Mouse (Mus musculus) limb, embryonic 11.5 days (tissue): ENCODE measurements around the gene Ntn1. TPM values are rescaled to one million over a fixed set of nuclear protein-coding genes. Genes with fewer than 3 reads are reported as not detected.

ENCODE experiments used
- ATAC-seq: fragments of 200-750 bp; cut with Nextera tagmentation; 2 replicates; pipeline ENCODE4 v1.8.0; 2017; ENCODE audit warnings: low read depth; ENCODE audit not compliant: insufficient number of reproducible peaks, low FRiP score, low TSS enrichment
- DNase-seq: peaks from one replicate; pipeline ENCODE4 v3.0.0-alpha.2; 2015; ENCODE audit warnings: low spot score
- H3K27ac ChIP-seq: fragments of 300-500 bp; sonication (generic); replicated peaks from 2 replicates; pipeline ENCODE4 v1.5.1; 2014; ENCODE audit warnings: low read depth, mild to moderate bottlenecking, low read length
- H3K27me3 ChIP-seq: fragments of 300-500 bp; sonication (generic); 2 replicates; pipeline ENCODE4 v1.6.1; 2014; ENCODE audit warnings: mild to moderate bottlenecking, low read length, mixed read lengths; ENCODE audit not compliant: control insufficient read depth, insufficient read depth
- H3K36me3 ChIP-seq: fragments of 300-500 bp; sonication (generic); 2 replicates; pipeline ENCODE4 v1.6.1; 2014; ENCODE audit warnings: mild to moderate bottlenecking, low read length, moderate library complexity, mixed read lengths; ENCODE audit not compliant: control insufficient read depth, insufficient read depth
- H3K4me1 ChIP-seq: fragments of 300-500 bp; sonication (generic); 2 replicates; pipeline ENCODE4 v1.6.1; 2014; ENCODE audit warnings: low read length, mixed read lengths; ENCODE audit not compliant: control insufficient read depth, insufficient read depth
- H3K4me2 ChIP-seq: fragments of 300-500 bp; sonication (generic); 2 replicates; pipeline ENCODE4 v1.6.1; 2014; ENCODE audit warnings: low read depth, mild to moderate bottlenecking, moderate library complexity; ENCODE audit not compliant: severe bottlenecking
- H3K4me3 ChIP-seq: fragments of 300-500 bp; sonication (generic); 2 replicates; pipeline ENCODE4 v1.5.1; 2014; ENCODE audit warnings: low read depth, low read length
- H3K9ac ChIP-seq: fragments of 300-500 bp; sonication (generic); 2 replicates; pipeline ENCODE4 v1.6.1; 2014; ENCODE audit warnings: mild to moderate bottlenecking, low read length
- H3K9me3 ChIP-seq: fragments of 300-500 bp; sonication (generic); 2 replicates; pipeline ENCODE4 v1.6.1; 2016; ENCODE audit warnings: low read length; ENCODE audit not compliant: control insufficient read depth
- WGBS: fragments of 180-500 bp; shearing (Covaris S2); extraction: QIAGEN DNeasy Blood & Tissue Kit; methylation state at CpG from one replicate; pipeline ENCODE4 v1.1.7; 2014; 5-methylcytosine and 5-hydroxymethylcytosine counted together
- polyA plus RNA-seq: library from polyadenylated mRNA; unstranded; fragments of >200 nt; fragmentation: Nextera tagmentation; extraction: Ambion mirVana; gene quantifications from 2 replicates; pipeline ENCODE4 v1.2.1, GENCODE M21; 2014

Gene Ntn1
- polyA plus RNA-seq, 1 experiment from 2014 or later = 3.3 TPM

DNA sequence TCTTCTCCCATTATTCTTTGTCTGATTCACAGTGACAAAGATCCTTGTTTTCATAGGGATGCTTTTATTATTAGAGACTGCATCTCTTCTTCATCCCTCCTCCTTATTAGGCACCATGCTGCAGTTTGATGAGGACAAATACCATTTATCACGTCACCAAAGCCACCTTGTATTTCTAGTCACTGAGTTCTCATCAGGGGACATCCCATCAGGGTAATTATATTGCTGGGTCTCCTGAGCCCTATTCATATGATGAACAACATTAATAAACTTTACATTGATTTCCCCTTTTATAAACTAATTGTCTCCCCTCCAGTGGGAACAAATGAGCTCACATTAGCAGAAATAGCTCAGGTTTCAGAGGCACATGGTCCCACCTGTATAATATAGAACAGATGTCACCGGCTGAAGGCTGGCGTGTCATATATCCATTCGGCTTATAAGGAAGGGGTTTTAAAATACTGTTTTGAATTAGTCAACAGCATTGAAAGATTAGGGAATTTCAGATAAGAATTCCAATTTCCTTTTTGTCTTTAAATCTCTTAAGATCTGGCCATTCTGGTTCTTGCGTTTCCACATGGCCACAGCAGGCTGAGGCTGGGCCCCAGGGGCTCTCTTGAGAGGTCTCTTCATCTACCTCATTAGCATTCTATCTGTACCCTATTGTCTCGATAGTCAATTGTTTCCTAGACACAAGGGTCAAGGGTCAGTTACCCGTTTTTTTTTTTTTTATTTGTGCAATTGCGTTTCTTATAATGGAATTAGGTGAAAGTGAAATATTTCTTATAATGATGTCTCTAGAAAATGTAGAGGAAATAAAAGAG is 25.1 kb upstream of the Ntn1 start:
- no peak overlapping the region for H3K27ac ChIP-seq
- H3K36me3 ChIP-seq = no peaks in the 10 kb centered on the region
- H3K27me3 ChIP-seq = no peaks in the 10 kb centered on the region
- 17% methylated on average over 8 of the region's 8 CpGs for WGBS
- peak; percentile 60; the same call in 1 of the 2 replicates for ATAC-seq
- H3K4me3 ChIP-seq = no peak overlapping the region
- no peak overlapping the region for H3K9ac ChIP-seq
- H3K4me1 ChIP-seq = peaks cover 12% of the 10 kb centered on the region
- H3K9me3 ChIP-seq = no peaks in the 10 kb centered on the region
- peak; percentile 47 for DNase-seq
- H3K4me2 ChIP-seq = no peak overlapping the region

GRCm38 (mm10) chr11:68417831-68418230 is 17.2 kb upstream of the Ntn1 start:
- no peaks in the 10 kb centered on the region for H3K36me3 ChIP-seq
- 54% methylated on average over 9 of the region's 9 CpGs for WGBS
- H3K27ac ChIP-seq = no peak overlapping the region
- DNase-seq (peak; percentile 51), ATAC-seq (no peak)
- no peaks in the 10 kb centered on the region for H3K9me3 ChIP-seq
- H3K9ac ChIP-seq = no peak overlapping the region
- no peak overlapping the region for H3K4me2 ChIP-seq
- no peak overlapping the region for H3K4me3 ChIP-seq
- no peaks in the 10 kb centered on the region for H3K27me3 ChIP-seq
- H3K4me1 ChIP-seq = no peaks in the 10 kb centered on the region

DNA sequence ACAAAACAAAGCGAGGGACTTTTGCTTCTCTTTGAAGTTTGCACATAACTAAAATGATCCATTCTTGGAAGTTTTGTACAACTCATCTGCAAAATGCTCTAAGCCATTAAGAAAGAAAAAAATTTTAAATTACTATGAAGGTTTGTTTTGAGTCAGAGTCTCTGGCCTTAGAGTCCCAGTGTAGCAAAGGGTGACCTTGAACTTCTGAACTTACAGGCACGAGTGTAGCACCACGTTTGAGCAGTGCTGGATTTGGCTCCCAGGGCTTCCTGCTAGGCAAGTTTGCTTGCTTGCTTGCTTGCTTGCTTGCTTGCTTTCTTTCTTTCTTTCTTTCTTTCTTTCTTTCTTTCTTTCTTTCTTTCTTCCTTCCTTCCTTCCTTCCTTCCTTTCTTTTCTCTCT is 16.4 kb upstream of the Ntn1 start:
- Histone ChIP-seq H3K36me3 (no peaks in the 10 kb centered on the region), H3K4me3 (no peak overlapping the region), H3K9ac (no peak overlapping the region), H3K27ac (no peak overlapping the region), H3K4me1 (no peaks in the 10 kb centered on the region), H3K9me3 (no peaks in the 10 kb centered on the region), H3K4me2 (no peak overlapping the region), H3K27me3 (no peaks in the 10 kb centered on the region)
- WGBS = 71% methylated on average over 3 of the region's 3 CpGs
- DNase-seq (no peak), ATAC-seq (no peak)

- H3K4me3 ChIP-seq = no peak overlapping the region
- no peak overlapping the region for H3K9ac ChIP-seq
- H3K4me2 ChIP-seq = no peak overlapping the region
- WGBS = 53% methylated on average over 2 of the region's 2 CpGs
- no peaks in the 10 kb centered on the region for H3K4me1 ChIP-seq
- H3K27me3 ChIP-seq = no peaks in the 10 kb centered on the region; the same call in 1 of the 2 replicates
- no peak for ATAC-seq
- H3K27ac ChIP-seq = no peak overlapping the region
- no peaks in the 10 kb centered on the region for H3K36me3 ChIP-seq
- no peaks in the 10 kb centered on the region for H3K9me3 ChIP-seq
- DNase-seq = peak; percentile 83
Observed at GRCm38 (mm10) chr11:68408127-68408526, 7.5 kb upstream of the Ntn1 start.

GRCm38 (mm10) chr11:68407266-68407926 is 6.8 kb upstream of the Ntn1 start:
- WGBS = 64% methylated on average over 11 of the region's 11 CpGs
- no peak overlapping the region for H3K4me2 ChIP-seq
- H3K9me3 ChIP-seq = no peaks in the 10 kb centered on the region
- no peak overlapping the region for H3K27ac ChIP-seq
- no peak overlapping the region for H3K4me3 ChIP-seq
- H3K4me1 ChIP-seq = no peaks in the 10 kb centered on the region
- H3K36me3 ChIP-seq = no peaks in the 10 kb centered on the region
- no peak overlapping the region for H3K9ac ChIP-seq
- DNase-seq (peak; percentile 20), ATAC-seq (0 out of 2 replicates have a peak, but pooled peaks have one; percentile 26)
- H3K27me3 ChIP-seq = no peaks in the 10 kb centered on the region; the same call in 1 of the 2 replicates

DNA sequence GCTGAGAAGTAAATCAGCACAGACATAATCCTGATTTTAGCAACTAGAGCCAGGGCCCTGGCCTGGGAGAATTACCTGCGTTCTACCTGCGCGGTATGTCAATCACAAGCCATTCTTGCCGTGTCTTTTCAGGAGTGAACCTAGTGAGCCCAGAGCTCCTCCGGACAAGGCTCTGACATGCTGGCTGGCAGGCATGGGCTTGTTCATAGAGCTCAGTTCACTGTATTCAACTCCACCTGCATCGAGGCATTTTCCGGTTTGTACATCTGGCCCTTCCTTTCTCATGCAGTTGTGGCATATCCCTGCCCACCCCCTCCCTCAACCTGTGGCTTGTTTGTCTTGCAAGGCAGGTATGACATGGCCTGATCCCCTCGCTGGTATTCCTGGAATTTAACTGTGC is 5.0 kb upstream of the Ntn1 start:
- Histone ChIP-seq H3K9ac (no peak overlapping the region), H3K9me3 (no peaks in the 10 kb centered on the region), H3K4me3 (no peak overlapping the region), H3K4me2 (no peak overlapping the region), H3K27ac (no peak overlapping the region), H3K4me1 (peaks cover 3% of the 10 kb centered on the region; the same call in 1 of the 2 replicates), H3K27me3 (peaks cover 15% of the 10 kb centered on the region), H3K36me3 (no peaks in the 10 kb centered on the region)
- DNase-seq (no peak), ATAC-seq (no peak)
- 89% methylated on average over 8 of the region's 8 CpGs for WGBS

GRCm38 (mm10) chr11:68404185-68404584 is 3.6 kb upstream of the Ntn1 start:
- Histone ChIP-seq H3K9ac (no peak overlapping the region), H3K4me2 (no peak overlapping the region), H3K27ac (no peak overlapping the region), H3K27me3 (peaks cover 29% of the 10 kb centered on the region), H3K9me3 (no peaks in the 10 kb centered on the region), H3K4me3 (no peak overlapping the region), H3K36me3 (no peaks in the 10 kb centered on the region), H3K4me1 (peaks cover 13% of the 10 kb centered on the region; the same call in 1 of the 2 replicates)
- DNase-seq = no peak
- ATAC-seq = no peak
- 58% methylated on average over 4 of the region's 4 CpGs for WGBS

GRCm38 (mm10) chr11:68401428-68401827 is 805 bp upstream of the Ntn1 start:
- Histone ChIP-seq H3K4me1 (peaks cover 13% of the 10 kb centered on the region; the same call in 1 of the 2 replicates), H3K9me3 (no peaks in the 10 kb centered on the region), H3K27me3 (peaks cover 53% of the 10 kb centered on the region), H3K4me3 (no peak overlapping the region), H3K27ac (no peak overlapping the region), H3K36me3 (no peaks in the 10 kb centered on the region), H3K9ac (no peak overlapping the region), H3K4me2 (no peak overlapping the region)
- WGBS = 12% methylated on average over 5 of the region's 5 CpGs
- no peak for ATAC-seq
- DNase-seq = no peak
